Mouse (Mus musculus): ENCODE data around the gene Ccdc13. TPM values are rescaled to one million over a fixed set of nuclear protein-coding genes. Genes with fewer than 3 reads are reported as not detected.

The Ccdc13 gene
- polyA plus RNA-seq, 1 experiment from 2014 or later: 2.3 TPM

DNA sequence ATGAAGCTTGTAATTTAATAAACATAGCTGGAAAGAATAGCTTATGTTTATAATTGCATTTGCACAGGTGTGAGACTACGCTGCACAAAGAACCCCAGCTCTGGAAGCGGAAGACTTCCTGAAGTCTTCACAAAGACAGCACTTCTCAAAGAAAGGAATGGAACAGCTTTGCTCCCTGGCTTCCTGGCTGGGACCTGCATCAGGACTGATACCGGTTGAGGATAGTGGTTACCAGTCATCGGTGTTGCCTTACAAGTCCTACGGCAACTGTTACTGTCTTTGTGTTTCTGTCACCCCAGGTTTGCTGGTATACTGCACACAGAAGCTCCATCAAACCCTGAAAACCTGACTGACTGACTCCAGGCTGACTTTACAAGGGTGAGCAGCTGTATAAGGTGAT lies 30.2 kb upstream of the Ccdc13 start:
- H3K27ac ChIP-seq (replicated peaks; ENCODE audit: low read depth, low read length): no peak overlapping the region
- ATAC-seq (ENCODE audit: low FRiP score, low TSS enrichment) (no peak), DNase-seq (no peak)
- no peaks in the 10 kb centered on the region for H3K4me1 ChIP-seq (ENCODE audit: control insufficient read depth, insufficient read depth, low read length)
- H3K9me3 ChIP-seq (ENCODE audit: control insufficient read depth, low read length): no peaks in the 10 kb centered on the region
- no peaks in the 10 kb centered on the region for H3K36me3 ChIP-seq (ENCODE audit: control insufficient read depth, insufficient read depth, low read length)
- H3K27me3 ChIP-seq (ENCODE audit: control insufficient read depth, insufficient read depth, low read length): no peaks in the 10 kb centered on the region
- WGBS: 91% methylated on average over 5 of the region's 5 CpGs
- no peak overlapping the region for H3K4me2 ChIP-seq (ENCODE audit: low read length)
- H3K4me3 ChIP-seq (replicated peaks; ENCODE audit: low read depth, low read length): no peak overlapping the region
- H3K9ac ChIP-seq (replicated peaks; ENCODE audit: low read length): no peak overlapping the region

DNA sequence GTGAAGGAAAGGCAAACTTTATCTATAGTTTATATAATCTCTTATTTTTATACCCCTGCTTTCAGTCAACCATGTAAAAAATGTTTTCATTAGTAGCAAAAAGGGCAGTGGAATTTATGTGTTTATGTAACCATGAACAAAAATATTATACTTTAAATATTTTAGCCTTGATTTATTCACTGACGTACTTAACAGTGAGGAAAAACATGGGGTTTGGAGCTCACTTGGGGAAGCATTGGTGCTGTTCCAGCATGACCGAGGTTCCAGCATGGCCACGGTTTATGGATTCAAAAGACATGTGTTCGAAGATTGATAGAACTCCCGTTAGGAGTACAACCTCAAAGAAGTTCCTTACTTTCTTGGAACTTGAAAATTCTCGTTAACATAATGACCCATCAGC lies 29.0 kb upstream of the Ccdc13 start:
- ATAC-seq (ENCODE audit: low FRiP score, low TSS enrichment): no peak

DNA sequence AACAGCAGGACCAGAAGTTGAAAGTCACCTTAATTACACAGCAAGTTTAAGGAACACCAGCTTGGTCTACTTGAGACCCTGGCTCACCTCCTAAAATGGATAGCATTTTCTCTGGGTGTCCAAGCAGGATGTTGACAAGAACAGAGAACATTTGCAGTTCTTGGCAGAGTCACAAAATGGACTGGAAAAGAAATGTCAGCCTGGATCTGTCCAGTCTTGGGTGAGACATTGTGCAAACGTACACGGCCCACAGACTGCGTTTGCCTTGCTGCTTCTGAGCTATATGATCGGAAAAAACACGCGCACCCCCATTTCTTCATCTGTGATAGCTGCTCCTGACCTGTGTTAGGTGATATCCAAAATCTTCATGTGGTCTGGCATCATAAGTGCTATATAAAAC lies 28.4 kb upstream of the Ccdc13 start:
- DNase-seq (no peak), ATAC-seq (ENCODE audit: low FRiP score, low TSS enrichment) (no peak)
- Histone ChIP-seq H3K4me1 (ENCODE audit: control insufficient read depth, insufficient read depth, low read length) (no peaks in the 10 kb centered on the region), H3K27me3 (ENCODE audit: control insufficient read depth, insufficient read depth, low read length) (no peaks in the 10 kb centered on the region), H3K4me3 (replicated peaks; ENCODE audit: low read depth, low read length) (no peak overlapping the region), H3K4me2 (ENCODE audit: low read length) (no peak overlapping the region), H3K9ac (replicated peaks; ENCODE audit: low read length) (no peak overlapping the region), H3K27ac (replicated peaks; ENCODE audit: low read depth, low read length) (no peak overlapping the region), H3K9me3 (ENCODE audit: control insufficient read depth, low read length) (no peaks in the 10 kb centered on the region), H3K36me3 (ENCODE audit: control insufficient read depth, insufficient read depth, low read length) (no peaks in the 10 kb centered on the region)
- WGBS: 92% methylated on average over 6 of the region's 6 CpGs

More for the DNA sequence above, 29.0 kb upstream of the Ccdc13 start:
- Histone ChIP-seq H3K4me3 (replicated peaks; ENCODE audit: low read depth, low read length) (no peak overlapping the region), H3K4me1 (ENCODE audit: control insufficient read depth, insufficient read depth, low read length) (no peaks in the 10 kb centered on the region), H3K27me3 (ENCODE audit: control insufficient read depth, insufficient read depth, low read length) (no peaks in the 10 kb centered on the region), H3K36me3 (ENCODE audit: control insufficient read depth, insufficient read depth, low read length) (no peaks in the 10 kb centered on the region), H3K4me2 (ENCODE audit: low read length) (no peak overlapping the region), H3K9ac (replicated peaks; ENCODE audit: low read length) (no peak overlapping the region), H3K9me3 (ENCODE audit: control insufficient read depth, low read length) (no peaks in the 10 kb centered on the region), H3K27ac (replicated peaks; ENCODE audit: low read depth, low read length) (no peak overlapping the region)
- DNase-seq: no peak
- WGBS: 89% methylated on average over 6 of the region's 6 CpGs

DNA sequence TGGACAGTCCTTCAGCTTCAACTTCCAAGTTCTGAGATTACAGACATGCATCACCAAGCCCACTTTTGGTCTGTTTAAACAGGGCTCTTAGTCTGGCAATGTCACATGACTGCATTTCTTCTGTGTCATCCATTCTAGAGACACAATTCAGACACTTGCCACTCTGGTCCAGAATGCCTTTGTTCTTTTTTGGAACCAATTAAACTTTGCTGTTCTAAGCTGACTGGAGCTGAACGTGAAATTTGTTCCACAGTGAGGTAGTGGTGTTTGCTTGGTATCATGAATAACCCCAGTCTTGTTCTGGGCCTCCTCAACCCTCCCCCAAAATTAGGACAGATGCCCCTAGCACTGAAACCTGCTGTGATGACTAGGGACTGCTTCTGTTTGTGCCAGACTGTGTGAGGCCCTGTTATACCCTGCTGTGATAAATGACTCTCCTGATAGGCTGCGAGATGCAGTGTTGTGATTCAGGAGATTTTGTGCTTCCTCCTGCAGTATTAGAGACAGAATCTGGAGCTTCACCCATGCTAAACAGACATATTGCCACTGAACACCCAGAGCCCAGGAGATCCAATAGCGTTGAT lies 26.3 kb upstream of the Ccdc13 start:
- H3K9ac ChIP-seq (replicated peaks; ENCODE audit: low read length): no peak overlapping the region
- H3K27ac ChIP-seq (replicated peaks; ENCODE audit: low read depth, low read length): no peak overlapping the region
- H3K9me3 ChIP-seq (ENCODE audit: control insufficient read depth, low read length): no peaks in the 10 kb centered on the region
- H3K4me2 ChIP-seq (ENCODE audit: low read length): no peak overlapping the region
- H3K4me3 ChIP-seq (replicated peaks; ENCODE audit: low read depth, low read length): no peak overlapping the region
- H3K27me3 ChIP-seq (ENCODE audit: control insufficient read depth, insufficient read depth, low read length): no peaks in the 10 kb centered on the region
- DNase-seq: no peak
- ATAC-seq (ENCODE audit: low FRiP score, low TSS enrichment): no peak
- no peaks in the 10 kb centered on the region for H3K36me3 ChIP-seq (ENCODE audit: control insufficient read depth, insufficient read depth, low read length)
- 59% methylated on average over 3 of the region's 3 CpGs for WGBS
- H3K4me1 ChIP-seq (ENCODE audit: control insufficient read depth, insufficient read depth, low read length): no peaks in the 10 kb centered on the region

DNA sequence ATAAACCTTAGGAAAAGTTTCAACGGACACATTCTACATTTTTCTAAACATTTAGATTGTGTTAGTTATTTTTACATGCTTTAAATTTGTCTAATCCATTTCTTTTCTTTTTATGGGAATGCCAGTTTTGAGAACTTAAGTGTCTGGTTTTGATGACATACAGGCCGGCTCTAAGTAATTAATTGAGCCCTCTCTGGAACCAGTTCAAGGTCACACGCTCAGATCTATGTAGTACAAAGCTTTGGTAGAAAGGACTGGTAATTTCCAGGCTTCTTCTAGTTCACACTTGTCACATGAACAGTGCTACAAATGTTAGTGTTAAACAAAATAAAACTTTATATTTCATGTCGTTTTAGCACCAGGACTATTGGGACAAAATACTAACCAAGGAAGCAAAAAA lies 25.6 kb upstream of the Ccdc13 start:
- Histone ChIP-seq H3K27me3 (ENCODE audit: control insufficient read depth, insufficient read depth, low read length) (no peaks in the 10 kb centered on the region), H3K27ac (replicated peaks; ENCODE audit: low read depth, low read length) (no peak overlapping the region), H3K4me1 (ENCODE audit: control insufficient read depth, insufficient read depth, low read length) (no peaks in the 10 kb centered on the region), H3K4me2 (ENCODE audit: low read length) (no peak overlapping the region), H3K9me3 (ENCODE audit: control insufficient read depth, low read length) (no peaks in the 10 kb centered on the region), H3K36me3 (ENCODE audit: control insufficient read depth, insufficient read depth, low read length) (no peaks in the 10 kb centered on the region), H3K9ac (replicated peaks; ENCODE audit: low read length) (no peak overlapping the region), H3K4me3 (replicated peaks; ENCODE audit: low read depth, low read length) (no peak overlapping the region)
- DNase-seq (no peak), ATAC-seq (ENCODE audit: low FRiP score, low TSS enrichment) (no peak)
- WGBS: 82% methylated on average over 4 of the region's 4 CpGs

DNA sequence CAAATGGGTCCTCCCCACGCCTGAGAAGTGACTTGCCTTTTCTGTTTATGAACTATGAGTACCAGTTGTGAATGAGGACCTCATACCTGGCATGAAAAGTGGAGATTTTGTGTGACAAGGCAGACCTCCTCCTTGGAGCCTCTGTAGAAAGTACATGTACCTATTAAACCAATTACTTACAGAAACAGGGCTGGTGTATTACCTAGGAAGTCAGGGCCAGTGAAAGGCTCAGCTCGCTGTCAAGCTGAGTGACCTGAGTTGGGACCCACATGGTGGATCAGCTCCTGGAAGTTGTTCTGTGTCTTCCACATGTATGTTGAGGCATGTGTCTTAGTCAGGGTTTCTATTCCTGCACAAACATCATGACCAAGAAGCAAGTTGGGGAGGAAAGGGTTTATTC lies 21.7 kb upstream of the Ccdc13 start:
- Histone ChIP-seq H3K4me2 (ENCODE audit: low read length) (no peak overlapping the region), H3K4me3 (replicated peaks; ENCODE audit: low read depth, low read length) (no peak overlapping the region), H3K36me3 (ENCODE audit: control insufficient read depth, insufficient read depth, low read length) (no peaks in the 10 kb centered on the region), H3K9ac (replicated peaks; ENCODE audit: low read length) (no peak overlapping the region), H3K27me3 (ENCODE audit: control insufficient read depth, insufficient read depth, low read length) (no peaks in the 10 kb centered on the region), H3K4me1 (ENCODE audit: control insufficient read depth, insufficient read depth, low read length) (peaks cover 2% of the 10 kb centered on the region; the same call in 1 of the 2 replicates), H3K27ac (replicated peaks; ENCODE audit: low read depth, low read length) (no peak overlapping the region), H3K9me3 (ENCODE audit: control insufficient read depth, low read length) (no peaks in the 10 kb centered on the region)
- ATAC-seq (ENCODE audit: low FRiP score, low TSS enrichment) (no peak), DNase-seq (no peak)
- 91% methylated on average over 2 of the region's 2 CpGs for WGBS

DNA sequence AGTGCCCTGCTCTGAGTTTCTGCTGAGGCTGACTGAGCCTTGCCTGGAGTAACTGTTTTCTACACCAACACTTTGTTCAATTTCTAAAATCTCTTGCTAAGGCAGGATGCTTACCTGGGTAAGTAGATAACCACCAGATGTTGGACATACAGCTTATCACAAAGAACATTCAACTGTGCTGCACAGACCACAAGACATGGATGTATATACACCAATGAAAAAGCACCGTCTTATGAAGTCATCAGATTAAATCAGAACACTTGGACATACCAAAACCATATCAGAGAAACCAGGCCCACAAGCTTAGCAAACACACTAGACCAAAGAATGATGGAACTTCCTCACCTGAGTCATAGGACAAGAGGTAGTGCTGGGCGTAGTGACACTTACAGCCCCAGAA lies 20.1 kb upstream of the Ccdc13 start:
- Histone ChIP-seq H3K36me3 (ENCODE audit: control insufficient read depth, insufficient read depth, low read length) (no peaks in the 10 kb centered on the region), H3K9me3 (ENCODE audit: control insufficient read depth, low read length) (no peaks in the 10 kb centered on the region), H3K27ac (replicated peaks; ENCODE audit: low read depth, low read length) (no peak overlapping the region), H3K9ac (replicated peaks; ENCODE audit: low read length) (no peak overlapping the region), H3K27me3 (ENCODE audit: control insufficient read depth, insufficient read depth, low read length) (no peaks in the 10 kb centered on the region), H3K4me1 (ENCODE audit: control insufficient read depth, insufficient read depth, low read length) (peaks cover 2% of the 10 kb centered on the region; the same call in 1 of the 2 replicates), H3K4me3 (replicated peaks; ENCODE audit: low read depth, low read length) (no peak overlapping the region), H3K4me2 (ENCODE audit: low read length) (no peak overlapping the region)
- WGBS: 99% methylated on average over 2 of the region's 2 CpGs
- DNase-seq (no peak), ATAC-seq (ENCODE audit: low FRiP score, low TSS enrichment) (no peak)

DNA sequence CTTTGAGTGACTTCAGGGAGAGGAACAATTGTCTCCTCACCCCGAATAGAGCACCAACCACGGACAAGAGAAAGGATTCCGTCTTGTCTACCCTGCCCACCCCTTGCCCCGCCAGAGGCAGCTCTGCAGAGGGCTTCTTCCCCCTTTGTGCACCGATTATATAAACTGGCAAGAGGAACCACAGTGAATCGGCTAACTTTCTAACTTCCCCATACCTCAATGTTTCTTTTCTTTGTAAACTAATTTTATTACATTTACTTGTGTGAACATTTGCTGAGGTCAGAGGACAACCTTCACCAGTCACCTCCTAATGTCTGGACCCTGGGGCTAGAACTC lies 18.9 kb upstream of the Ccdc13 start, which contains the start of gene Higd1a:
TSS of gene Higd1a (minus strand) at position 210 of the 336 bp plus-strand sequence.
- Histone ChIP-seq H3K4me2 (ENCODE audit: low read length) (peak within 1 kb of the TSS; percentile 93), H3K36me3 (ENCODE audit: control insufficient read depth, insufficient read depth, low read length) (no peaks in the 10 kb centered on the region), H3K27ac (replicated peaks; ENCODE audit: low read depth, low read length) (peak within 1 kb of the TSS; percentile 93), H3K9me3 (ENCODE audit: control insufficient read depth, low read length) (no peaks in the 10 kb centered on the region), H3K9ac (replicated peaks; ENCODE audit: low read length) (peak within 1 kb of the TSS; percentile 81), H3K4me3 (replicated peaks; ENCODE audit: low read depth, low read length) (peak within 1 kb of the TSS; percentile 86), H3K27me3 (ENCODE audit: control insufficient read depth, insufficient read depth, low read length) (no peaks in the 10 kb centered on the region), H3K4me1 (ENCODE audit: control insufficient read depth, insufficient read depth, low read length) (peaks cover 2% of the 10 kb centered on the region; the same call in 1 of the 2 replicates)
- WGBS: 8% methylated on average over 6 of the region's 6 CpGs
- ATAC-seq (ENCODE audit: low FRiP score, low TSS enrichment): no peak
- no peak for DNase-seq

DNA sequence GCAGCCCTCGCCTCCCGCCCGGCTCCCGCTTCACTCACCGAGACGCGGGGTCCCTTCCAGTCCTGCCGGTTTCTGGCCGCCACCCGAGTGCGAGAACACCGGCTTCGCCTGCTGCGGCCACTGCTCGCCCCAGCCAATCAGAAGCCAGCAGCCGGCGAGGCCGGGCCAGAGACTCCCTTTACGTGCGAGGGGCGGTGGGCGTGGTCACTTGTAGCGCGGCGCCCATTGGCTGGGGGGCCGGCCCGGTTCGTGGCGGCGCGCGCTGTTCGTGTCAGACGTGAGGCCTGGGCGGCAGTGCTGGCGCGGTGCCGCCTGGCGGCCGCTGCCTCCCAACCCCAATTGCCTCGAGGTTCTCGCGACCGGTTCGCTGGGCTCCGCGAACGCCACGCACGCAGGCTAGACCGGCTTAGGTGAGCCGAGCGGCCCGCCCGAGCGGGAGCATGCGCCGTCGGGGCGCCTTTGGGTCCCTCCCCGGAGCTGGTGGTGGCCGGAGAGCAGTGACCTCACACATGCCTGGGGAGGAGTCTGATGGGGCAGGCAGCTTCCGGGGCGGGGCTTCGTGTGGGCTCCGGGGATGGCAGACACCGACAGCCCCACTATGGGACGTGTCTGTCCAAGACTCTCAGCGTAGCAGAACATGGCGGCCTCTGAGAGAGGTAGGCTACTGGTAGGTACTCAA lies 18.4 kb upstream of the Ccdc13 start:
- peaks cover 2% of the 10 kb centered on the region; the same call in 1 of the 2 replicates for H3K4me1 ChIP-seq (ENCODE audit: control insufficient read depth, insufficient read depth, low read length)
- under 1% methylated on average over 70 of the region's 70 CpGs for WGBS

More for the DNA sequence above, 18.4 kb upstream of the Ccdc13 start:
- Histone ChIP-seq H3K27ac (replicated peaks; ENCODE audit: low read depth, low read length) (peak overlapping the region; percentile 93), H3K4me2 (ENCODE audit: low read length) (peak overlapping the region; percentile 93), H3K27me3 (ENCODE audit: control insufficient read depth, insufficient read depth, low read length) (no peaks in the 10 kb centered on the region), H3K36me3 (ENCODE audit: control insufficient read depth, insufficient read depth, low read length) (no peaks in the 10 kb centered on the region), H3K4me3 (replicated peaks; ENCODE audit: low read depth, low read length) (peak overlapping the region; percentile 86), H3K9me3 (ENCODE audit: control insufficient read depth, low read length) (no peaks in the 10 kb centered on the region), H3K9ac (replicated peaks; ENCODE audit: low read length) (peak overlapping the region; percentile 81)
- ATAC-seq (ENCODE audit: low FRiP score, low TSS enrichment): peak; percentile 98
- peak; percentile 99 for DNase-seq

All from midbrain, embryonic 14.5 days (tissue).